Mouse (Mus musculus) intestine, embryonic 15.5 days (tissue): Measurements from ENCODE around the gene Kctd18. TPM values are rescaled to one million over a fixed set of nuclear protein-coding genes. Genes with fewer than 3 reads are reported as not detected.

Experiments
- ATAC-seq: fragments of 200-750 bp; cut with Nextera tagmentation; 2 replicates; pipeline ENCODE4 v1.8.0; 2017; ENCODE audit warnings: moderate TSS enrichment, moderate library complexity
- H3K27ac ChIP-seq: fragments of 300-500 bp; sonication (generic); 2 replicates; pipeline ENCODE4 v1.5.1; 2015; ENCODE audit warnings: mild to moderate bottlenecking, inconsistent platforms
- H3K27me3 ChIP-seq: fragments of 300-500 bp; sonication (generic); replicated peaks from 2 replicates; pipeline ENCODE4 v1.6.1; 2015; ENCODE audit warnings: inconsistent platforms
- H3K36me3 ChIP-seq: fragments of 300-500 bp; sonication (generic); 2 replicates; pipeline ENCODE4 v1.6.1; 2015; ENCODE audit warnings: inconsistent platforms
- H3K4me1 ChIP-seq: fragments of 300-500 bp; sonication (generic); replicated peaks from 2 replicates; pipeline ENCODE4 v1.6.1; 2015; ENCODE audit warnings: inconsistent platforms
- H3K4me2 ChIP-seq: fragments of 300-500 bp; sonication (generic); replicated peaks from 2 replicates; pipeline ENCODE4 v1.6.1; 2015; ENCODE audit warnings: mild to moderate bottlenecking, inconsistent platforms
- H3K4me3 ChIP-seq: fragments of 300-500 bp; sonication (generic); replicated peaks from 2 replicates; pipeline ENCODE4 v1.5.1; 2015; ENCODE audit warnings: inconsistent platforms
- H3K9ac ChIP-seq: fragments of 300-500 bp; sonication (generic); 2 replicates; pipeline ENCODE4 v1.6.1; 2015; ENCODE audit warnings: inconsistent platforms
- H3K9me3 ChIP-seq: fragments of 300-500 bp; sonication (generic); 2 replicates; pipeline ENCODE4 v1.6.1; 2016; ENCODE audit warnings: inconsistent platforms
- WGBS: fragments of 180-500 bp; shearing (Covaris S2); methylation state at CpG from one replicate; pipeline ENCODE4 v1.1.7; 2015; 5-methylcytosine and 5-hydroxymethylcytosine counted together
- polyA plus RNA-seq: library from polyadenylated mRNA; unstranded; fragments of >200 nt; fragmentation: Nextera tagmentation; extraction: Ambion mirVana; gene quantifications from 2 replicates; pipeline ENCODE4 v1.2.1, GENCODE M21; 2015

Kctd18 gene
- polyA plus RNA-seq, 1 experiment from 2014 or later: 10.4 TPM

GRCm38 (mm10) chr1:57940691-57941090 is 78.1 kb downstream of the Kctd18 start:
- Histone ChIP-seq H3K9ac (no peak overlapping the region), H3K27ac (no peak overlapping the region), H3K9me3 (no peaks in the 10 kb centered on the region), H3K4me3 (no peak overlapping the region), H3K27me3 (no peaks in the 10 kb centered on the region), H3K36me3 (no peaks in the 10 kb centered on the region), H3K4me1 (no peaks in the 10 kb centered on the region), H3K4me2 (no peak overlapping the region)
- WGBS: 70% methylated on average over 10 of the region's 10 CpGs
- ATAC-seq: no peak

- 72% methylated on average over 1 of the region's 1 CpGs for WGBS
- Histone ChIP-seq H3K9ac (no peak overlapping the region), H3K4me1 (no peaks in the 10 kb centered on the region), H3K9me3 (no peaks in the 10 kb centered on the region), H3K27ac (no peak overlapping the region), H3K36me3 (no peaks in the 10 kb centered on the region), H3K4me3 (no peak overlapping the region), H3K27me3 (no peaks in the 10 kb centered on the region), H3K4me2 (no peak overlapping the region)
- ATAC-seq: no peak
Observed at GRCm38 (mm10) chr1:57934287-57934686, 84.5 kb downstream of the Kctd18 start.

GRCm38 (mm10) chr1:57918567-57918966 is 100.2 kb downstream of the Kctd18 start:
- H3K4me3 ChIP-seq: no peak overlapping the region
- H3K9ac ChIP-seq: no peak overlapping the region
- 0 out of 2 replicates have a peak, but pooled peaks cover 3% of the 10 kb centered on the region for H3K36me3 ChIP-seq
- H3K27ac ChIP-seq: no peak overlapping the region
- no peak for ATAC-seq
- 85% methylated on average over 4 of the region's 4 CpGs for WGBS
- H3K4me1 ChIP-seq: no peaks in the 10 kb centered on the region
- no peaks in the 10 kb centered on the region; the same call in 1 of the 2 replicates for H3K27me3 ChIP-seq
- no peaks in the 10 kb centered on the region for H3K9me3 ChIP-seq
- H3K4me2 ChIP-seq: no peak overlapping the region

- H3K4me1 ChIP-seq: no peaks in the 10 kb centered on the region
- H3K4me2 ChIP-seq: no peak overlapping the region
- H3K27ac ChIP-seq: no peak overlapping the region
- WGBS: 51% methylated on average over 5 of the region's 5 CpGs
- H3K9me3 ChIP-seq: no peaks in the 10 kb centered on the region
- peak; percentile 49 for ATAC-seq
- H3K4me3 ChIP-seq: no peak overlapping the region
- no peaks in the 10 kb centered on the region for H3K36me3 ChIP-seq
- no peak overlapping the region for H3K9ac ChIP-seq
- no peaks in the 10 kb centered on the region; the same call in 1 of the 2 replicates for H3K27me3 ChIP-seq
Observed at GRCm38 (mm10) chr1:57917342-57917741, 101.4 kb downstream of the Kctd18 start.

GRCm38 (mm10) chr1:57911561-57911960 is 107.2 kb downstream of the Kctd18 start:
- H3K4me1 ChIP-seq: no peaks in the 10 kb centered on the region
- no peak overlapping the region for H3K27ac ChIP-seq
- H3K4me3 ChIP-seq: no peak overlapping the region
- H3K27me3 ChIP-seq: no peaks in the 10 kb centered on the region
- no peak overlapping the region for H3K9ac ChIP-seq
- 87% methylated on average over 6 of the region's 6 CpGs for WGBS
- ATAC-seq: no peak
- H3K9me3 ChIP-seq: no peaks in the 10 kb centered on the region
- H3K4me2 ChIP-seq: no peak overlapping the region
- 0 out of 2 replicates have a peak, but pooled peaks cover 3% of the 10 kb centered on the region for H3K36me3 ChIP-seq

GRCm38 (mm10) chr1:57906312-57906711 is 112.4 kb downstream of the Kctd18 start:
- ATAC-seq: no peak
- Histone ChIP-seq H3K27ac (peak overlapping the region; percentile 27), H3K27me3 (no peaks in the 10 kb centered on the region), H3K36me3 (0 out of 2 replicates have a peak, but pooled peaks cover 3% of the 10 kb centered on the region), H3K4me1 (0 out of 2 replicates have a peak, but pooled peaks cover 2% of the 10 kb centered on the region), H3K4me3 (no peak overlapping the region), H3K4me2 (no peak overlapping the region), H3K9me3 (no peaks in the 10 kb centered on the region), H3K9ac (no peak overlapping the region)

GRCm38 (mm10) chr1:57905912-57906311 is 112.8 kb downstream of the Kctd18 start:
- peak; percentile 76 for ATAC-seq
- H3K36me3 ChIP-seq: 0 out of 2 replicates have a peak, but pooled peaks cover 3% of the 10 kb centered on the region
- no peaks in the 10 kb centered on the region for H3K27me3 ChIP-seq
- no peak overlapping the region for H3K4me3 ChIP-seq
- H3K27ac ChIP-seq: no peak overlapping the region
- no peak overlapping the region for H3K9ac ChIP-seq
- 58% methylated on average over 3 of the region's 3 CpGs for WGBS
- no peak overlapping the region for H3K4me2 ChIP-seq
- 0 out of 2 replicates have a peak, but pooled peaks cover 2% of the 10 kb centered on the region for H3K4me1 ChIP-seq
- H3K9me3 ChIP-seq: no peaks in the 10 kb centered on the region

Other genes starting within 250 kb of the Kctd18 start
- gene Spats2l, start 244.8 kb downstream of the Kctd18 start, polyA plus RNA-seq: 61.4 and 70.9 TPM in 2 replicates
- gene Sgo2a, start 23.0 kb downstream of the Kctd18 start, polyA plus RNA-seq: 12.1 and 16.0 TPM in 2 replicates
- 0.08 and 0.13 TPM in 2 replicates for gene Aox1, start 11.0 kb upstream of the Kctd18 start, polyA plus RNA-seq
- gene Aox3, start 94.2 kb upstream of the Kctd18 start, polyA plus RNA-seq: 0.52 and 0.82 TPM in 2 replicates
- 0.04 and 0.05 TPM in 2 replicates for gene Aox4, start 191.4 kb upstream of the Kctd18 start, polyA plus RNA-seq